Mouse (Mus musculus): ENCODE data around the gene Olfr385. TPM values are rescaled to one million over a fixed set of nuclear protein-coding genes. Genes with fewer than 3 reads are reported as not detected.
"Not testable (repeated sequence)": the region's sequence is repeated elsewhere in the genome, so short reads cannot be mapped to it uniquely, and the experiment has no call there.

Olfr385 gene
- polyA plus RNA-seq (2016; fragmentation: Nextera tagmentation; extraction: Ambion mirVana): not detected in 2 replicates

GRCm38 (mm10) chr11:73592908-73593307, at the start of gene Olfr385:
TSS of gene Olfr385 (minus strand) at chr11:73593008.
- no peak within 1 kb of the TSS for H3K27ac ChIP-seq
- no peak for ATAC-seq (ENCODE audit: low FRiP score)
- no peaks in the 10 kb centered on the region for H3K4me1 ChIP-seq
- no peak within 1 kb of the TSS for H3K4me2 ChIP-seq
- H3K9ac ChIP-seq: no peak within 1 kb of the TSS
- no peak within 1 kb of the TSS for H3K4me3 ChIP-seq (replicated peaks)
- H3K36me3 ChIP-seq (replicated peaks): no peaks in the 10 kb centered on the region
- H3K9me3 ChIP-seq: 0 out of 2 replicates have a peak, but pooled peaks cover 22% of the 10 kb centered on the region
- no peaks in the 10 kb centered on the region for H3K27me3 ChIP-seq

DNA sequence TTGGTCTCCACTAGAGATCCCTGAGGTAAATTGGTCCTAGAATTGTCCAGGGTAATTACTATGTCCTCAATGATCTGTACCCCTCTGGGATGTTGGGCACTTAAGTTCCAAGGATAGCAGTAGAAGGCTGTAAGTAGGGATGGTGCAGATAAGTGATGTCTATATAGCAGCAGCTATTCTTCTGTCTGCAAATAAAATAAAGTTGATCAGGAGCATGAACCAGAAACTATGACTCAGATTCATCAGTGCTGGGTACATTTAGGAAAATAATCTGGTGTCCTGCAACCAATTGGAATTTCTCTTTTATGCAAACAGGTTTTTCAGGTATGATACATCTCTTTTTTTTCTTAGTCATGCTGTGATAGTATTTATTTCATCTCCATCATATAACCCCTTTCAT, 5.5 kb upstream of the Olfr385 start, which contains the start of gene Olfr384:
Olfr384 (plus strand) TSS at position 301 of the 400 bp plus-strand sequence.
- Histone ChIP-seq H3K4me3 (replicated peaks) (no peak within 1 kb of the TSS), H3K9me3 (peaks cover 23% of the 10 kb centered on the region), H3K4me1 (no peaks in the 10 kb centered on the region), H3K4me2 (no peak within 1 kb of the TSS), H3K27ac (no peak within 1 kb of the TSS), H3K9ac (no peak within 1 kb of the TSS), H3K36me3 (replicated peaks) (no peaks in the 10 kb centered on the region), H3K27me3 (no peaks in the 10 kb centered on the region)
- ATAC-seq (ENCODE audit: low FRiP score): no peak

DNA sequence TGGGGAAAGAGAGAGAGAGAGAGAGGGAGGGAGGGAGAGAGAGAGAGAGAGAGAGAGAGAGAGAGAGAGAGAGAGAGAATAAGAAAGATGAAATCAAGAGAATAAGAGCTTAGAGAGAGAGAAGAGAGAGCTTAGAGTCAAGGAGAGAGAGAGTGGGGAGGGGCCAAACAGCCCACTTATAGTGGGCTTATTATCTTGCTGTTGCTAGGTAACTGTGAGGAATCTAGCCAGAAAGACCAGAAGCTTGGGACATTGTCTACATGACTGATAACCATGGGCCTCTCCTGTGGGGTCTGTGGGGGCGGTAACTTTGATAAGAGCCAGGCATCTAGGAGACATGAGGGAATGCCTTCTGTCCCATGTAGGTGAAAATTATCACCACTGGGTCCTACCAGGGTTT, 9.6 kb downstream of the Olfr385 start:
- H3K4me3 ChIP-seq (replicated peaks); H3K27ac ChIP-seq; ATAC-seq (ENCODE audit: low FRiP score); H3K9me3 ChIP-seq; H3K36me3 ChIP-seq (replicated peaks); H3K4me1 ChIP-seq; H3K4me2 ChIP-seq; H3K9ac ChIP-seq; H3K27me3 ChIP-seq: not testable (repeated sequence)
- WGBS: 63% methylated on average over 1 of the region's 1 CpGs

DNA sequence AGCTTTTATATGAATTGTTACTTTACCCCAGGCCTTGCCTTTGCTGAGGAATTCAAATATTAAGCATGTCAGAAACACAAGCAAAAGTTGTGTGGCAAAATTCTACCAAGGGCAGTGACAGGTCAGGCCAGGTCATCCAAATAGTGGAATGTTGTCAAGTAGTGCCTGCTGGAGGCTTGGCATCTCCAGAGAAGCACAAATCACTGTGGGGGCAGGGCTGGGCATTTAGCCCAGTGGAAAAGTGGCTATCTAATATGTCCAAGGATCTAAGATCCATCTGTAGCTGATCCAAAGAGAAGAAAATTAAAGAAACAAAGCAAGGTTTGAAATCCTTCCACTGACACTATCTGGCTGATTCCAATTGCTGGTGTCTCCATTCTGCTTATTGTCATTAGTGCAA, 12.9 kb downstream of the Olfr385 start:
- H3K9ac ChIP-seq: no peak overlapping the region
- no peak for ATAC-seq (ENCODE audit: low FRiP score)
- H3K27me3 ChIP-seq: no peaks in the 10 kb centered on the region
- peaks cover 9% of the 10 kb centered on the region for H3K9me3 ChIP-seq
- no peaks in the 10 kb centered on the region for H3K4me1 ChIP-seq
- H3K4me2 ChIP-seq: no peak overlapping the region
- H3K36me3 ChIP-seq (replicated peaks): no peaks in the 10 kb centered on the region
- no peak overlapping the region for H3K4me3 ChIP-seq (replicated peaks)
- no peak overlapping the region for H3K27ac ChIP-seq

Other genes starting within 250 kb of the Olfr385 start
- gene Olfr20, start 242.2 kb downstream of the Olfr385 start, polyA plus RNA-seq (2016; fragmentation: Nextera tagmentation; extraction: Ambion mirVana): 0.24 TPM in 1 of 2 replicates, not detected in the other
- not detected in 2 replicates for gene Olfr376, start 221.8 kb downstream of the Olfr385 start, polyA plus RNA-seq (2016; fragmentation: Nextera tagmentation; extraction: Ambion mirVana)
- not detected in 2 replicates for gene Olfr1, start 193.4 kb downstream of the Olfr385 start, polyA plus RNA-seq (2016; fragmentation: Nextera tagmentation; extraction: Ambion mirVana)
- gene Olfr378, start 164.5 kb downstream of the Olfr385 start, polyA plus RNA-seq (2016; fragmentation: Nextera tagmentation; extraction: Ambion mirVana): not detected in 2 replicates
- gene Olfr380, start 135.5 kb downstream of the Olfr385 start, polyA plus RNA-seq (2016; fragmentation: Nextera tagmentation; extraction: Ambion mirVana): not detected in 2 replicates
- not detected in 2 replicates for gene Olfr381, start 101.4 kb downstream of the Olfr385 start, polyA plus RNA-seq (2016; fragmentation: Nextera tagmentation; extraction: Ambion mirVana)
- gene Olfr382, start 75.8 kb downstream of the Olfr385 start, polyA plus RNA-seq (2016; fragmentation: Nextera tagmentation; extraction: Ambion mirVana): not detected in 2 replicates
- not detected in 2 replicates for gene Olfr384, start 5.6 kb upstream of the Olfr385 start, polyA plus RNA-seq (2016; fragmentation: Nextera tagmentation; extraction: Ambion mirVana)
- not detected in 2 replicates for gene Zfp735, start 95.8 kb upstream of the Olfr385 start, polyA plus RNA-seq (2016; fragmentation: Nextera tagmentation; extraction: Ambion mirVana)
- not detected in 2 replicates for gene Olfr389, start 187.7 kb upstream of the Olfr385 start, polyA plus RNA-seq (2016; fragmentation: Nextera tagmentation; extraction: Ambion mirVana)
- gene Olfr390, start 190.0 kb upstream of the Olfr385 start, polyA plus RNA-seq (2016; fragmentation: Nextera tagmentation; extraction: Ambion mirVana): not detected in 2 replicates
- gene Olfr391-ps, start 210.0 kb upstream of the Olfr385 start, polyA plus RNA-seq (2016; fragmentation: Nextera tagmentation; extraction: Ambion mirVana): not detected in 2 replicates
- not detected in 2 replicates for gene Olfr392, start 224.0 kb upstream of the Olfr385 start, polyA plus RNA-seq (2016; fragmentation: Nextera tagmentation; extraction: Ambion mirVana)